8 mouse cellular contexts compared by ENCODE assay signal in the genomic region with DNA sequence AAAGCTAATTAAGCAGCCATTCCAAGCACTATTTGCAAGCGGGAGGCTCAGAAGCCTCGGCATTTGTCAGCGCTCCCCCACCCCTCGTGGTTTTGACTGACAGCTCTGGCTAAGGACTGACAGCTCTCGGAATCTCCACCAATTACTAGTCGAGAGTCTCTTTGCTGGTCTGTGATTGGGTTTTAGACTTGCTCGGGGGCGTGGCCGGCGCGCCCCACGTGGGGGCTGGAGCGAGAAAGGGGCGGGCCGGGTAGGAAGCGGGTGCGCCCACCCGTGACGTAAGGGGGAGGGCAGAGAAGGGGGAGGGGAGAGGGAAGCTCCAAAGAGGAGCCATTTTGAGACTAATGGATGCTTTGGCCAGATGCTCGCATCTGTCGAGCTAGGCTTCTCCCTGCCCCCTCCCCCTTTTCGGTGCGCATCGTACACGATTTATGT. TPM values are rescaled to one million over a fixed set of nuclear protein-coding genes. Genes with fewer than 3 reads are reported as not detected.
DNase-seq lines count a peak whose midpoint lies in the region; ATAC-seq and TF ChIP-seq lines count a peak whose summit lies in the region.

No protein-coding gene starts in this region.

- peaks cover 0 to 2% of the 10 kb centered on the region in 2 experiments for H3K36me3 ChIP-seq in CH12.LX (replicated peaks in 1 of 2; ENCODE audit: control insufficient read depth in 1 of 2, insufficient read depth in 1 of 2, low read length in 1 of 2)
- no peaks in the 10 kb centered on the region for H3K36me3 ChIP-seq in forebrain, embryonic 11.5 days (ENCODE audit: control insufficient read depth, insufficient read depth, low read length)
- H3K36me3 ChIP-seq in heart, postnatal 0 days (replicated peaks; ENCODE audit: control insufficient read depth, insufficient read depth, low read length): no peaks in the 10 kb centered on the region
- no peaks in the 10 kb centered on the region for H3K36me3 ChIP-seq in liver, embryonic 16.5 days (ENCODE audit: control insufficient read depth, insufficient read depth)
- H3K36me3 ChIP-seq in neural tube, embryonic 14.5 days (ENCODE audit: control insufficient read depth, insufficient read depth, low read length): no peaks in the 10 kb centered on the region

- no peak for TF ChIP-seq EP300 in CH12.LX (IDR thresholded peaks at IDR 0.05; ENCODE audit: low read length)
- peak; percentile 95 for TF ChIP-seq EP300 in heart, postnatal 0 days (IDR thresholded peaks at IDR 0.05; ENCODE audit: low read depth)

- no peaks in the 10 kb centered on the region for H3K9me3 ChIP-seq in CH12.LX (replicated peaks; ENCODE audit: low read length)
- H3K9me3 ChIP-seq in forebrain, embryonic 11.5 days (ENCODE audit: control insufficient read depth, low read length): no peaks in the 10 kb centered on the region
- H3K9me3 ChIP-seq in heart, postnatal 0 days (replicated peaks; ENCODE audit: control insufficient read depth, low read length): no peaks in the 10 kb centered on the region
- H3K9me3 ChIP-seq in liver, embryonic 16.5 days (replicated peaks; ENCODE audit: control insufficient read depth, low read length): no peaks in the 10 kb centered on the region
- no peaks in the 10 kb centered on the region for H3K9me3 ChIP-seq in neural tube, embryonic 14.5 days (ENCODE audit: control insufficient read depth, low read length)

- 1% methylated on average over 25 of the region's 25 CpGs for WGBS in forebrain, embryonic 11.5 days
- under 1% methylated on average over 22 of the region's 25 CpGs for WGBS in heart, postnatal 0 days
- WGBS in liver, embryonic 16.5 days (ENCODE audit: insufficient replicate concordance): under 1% methylated on average over 24 of the region's 25 CpGs
- 0% methylated on average over 23 of the region's 25 CpGs for WGBS in neural tube, embryonic 14.5 days

- H3K4me1 ChIP-seq in CH12.LX (ENCODE audit: control insufficient read depth in 1 of 2, insufficient read depth in 2 of 2): peaks cover 9 to 44% of the 10 kb centered on the region in 2 experiments; a peak in 3 of 4 replicates
- H3K4me1 ChIP-seq in forebrain, embryonic 11.5 days (replicated peaks; ENCODE audit: control insufficient read depth, insufficient read depth, low read length): peaks cover 20% of the 10 kb centered on the region
- peaks cover 21% of the 10 kb centered on the region; the same call in 1 of the 2 replicates for H3K4me1 ChIP-seq in heart, postnatal 0 days (ENCODE audit: control insufficient read depth, insufficient read depth)
- H3K4me1 ChIP-seq in liver, embryonic 16.5 days (ENCODE audit: control insufficient read depth, low read depth, low read length): peaks cover 46% of the 10 kb centered on the region
- H3K4me1 ChIP-seq in neural tube, embryonic 14.5 days (ENCODE audit: control insufficient read depth, insufficient read depth, low read length): peaks cover 41% of the 10 kb centered on the region

- dilution Hi-C loops in CH12.LX (cut with MboI; ENCODE audit: extremely low pct_ligation_motif_present, extremely low pct_unique_long_range_greater_than_20kb, low sequenced_read_pairs): no loop called here

- TF ChIP-seq CTCF in CH12.LX (conservative IDR thresholded peaks at IDR 0.05 in 1 of 2, IDR thresholded peaks at IDR 0.05 in 1 of 2; ENCODE audit: low read depth in 2 of 2, low read length in 2 of 2): peak in 1 of 2 experiments; percentile 56; a peak in 2 of 4 replicates
- TF ChIP-seq CTCF in heart, postnatal 0 days (IDR thresholded peaks at IDR 0.05; ENCODE audit: low read depth): no peak

- in situ Hi-C loops in CH12.LX (cut with MboI; ENCODE audit: low pct_ligation_motif_present, low pct_unique_long_range_greater_than_20kb, low sequenced_read_pairs): loop anchor here (5.0 to 25.0 kb wide), 2 partner anchors 322 to 467 kb away; no protein-coding TSS in a partner anchor

- H3K79me2 ChIP-seq in CH12.LX (replicated peaks; ENCODE audit: control insufficient read depth, extremely low read depth, insufficient read depth, poor library complexity, severe bottlenecking): peaks cover 13% of the 10 kb centered on the region; the same call in 1 of the 2 replicates

- peak; percentile 72 for TF ChIP-seq POLR2A in CH12.LX (IDR thresholded peaks at IDR 0.05; ENCODE audit: low read depth, low read length)

- H3K27ac ChIP-seq in CH12.LX (ENCODE audit: insufficient read depth, low read depth): peak overlapping the region; percentile 87; the same call in 1 of the 2 replicates
- peak overlapping the region; percentile 92 for H3K27ac ChIP-seq in forebrain, embryonic 11.5 days (ENCODE audit: low read depth, low read length)
- peak overlapping the region; percentile 76 for H3K27ac ChIP-seq in heart, postnatal 0 days (ENCODE audit: low read depth)
- H3K27ac ChIP-seq in liver, embryonic 16.5 days (ENCODE audit: low read length): peak overlapping the region; percentile 71
- H3K27ac ChIP-seq in neural tube, embryonic 14.5 days (ENCODE audit: low read depth, low read length): peak overlapping the region; percentile 90

- peak overlapping the region; percentile 48 for H3K4me2 ChIP-seq in CH12.LX (ENCODE audit: insufficient read depth, low read depth, poor library complexity, severe bottlenecking)
- peak overlapping the region; percentile 98 for H3K4me2 ChIP-seq in forebrain, embryonic 11.5 days (ENCODE audit: low read depth, low read length, severe bottlenecking)
- peak overlapping the region; percentile 78 for H3K4me2 ChIP-seq in heart, postnatal 0 days (ENCODE audit: low read depth, low read length)
- peak overlapping the region; percentile 95 for H3K4me2 ChIP-seq in liver, embryonic 16.5 days (ENCODE audit: low read depth, low read length)
- peak overlapping the region; percentile 97 for H3K4me2 ChIP-seq in neural tube, embryonic 14.5 days (ENCODE audit: low read depth, low read length)

- TF ChIP-seq RAD21 in CH12.LX (IDR thresholded peaks at IDR 0.05; ENCODE audit: low read depth, low read length): no peak; the same call in 1 of the 2 replicates

- H3K4me3 ChIP-seq in CH12.LX (replicated peaks in 1 of 3; ENCODE audit: low read depth in 2 of 3, low read length in 2 of 3, poor library complexity in 1 of 3): peak overlapping the region; percentile 20 to 49 (median 43)
- peak overlapping the region; percentile 99 for H3K4me3 ChIP-seq in forebrain, embryonic 11.5 days (ENCODE audit: low read depth, low read length)
- H3K4me3 ChIP-seq in heart, postnatal 0 days (ENCODE audit: low read depth, low read length): peak overlapping the region; percentile 73
- peak overlapping the region; percentile 72 for H3K4me3 ChIP-seq in liver, embryonic 16.5 days (ENCODE audit: low read depth, low read length)
- H3K4me3 ChIP-seq in neural tube, embryonic 14.5 days (ENCODE audit: low read depth, low read length): peak overlapping the region; percentile 36

- peak; percentile 99 for DNase-seq in CH12.LX (ENCODE audit: extremely low read depth)
- DNase-seq in c-Kit-positive CD71-positive TER-119-negative erythroid progenitor cells, embryonic 14.5 days (ENCODE audit: low read depth): peak; percentile 98
- DNase-seq in forebrain, embryonic 11.5 days (ENCODE audit: low spot score): peak; percentile 100
- DNase-seq in heart, postnatal 0 days (ENCODE audit: low spot score): peak; percentile 96
- peak; percentile 100 for DNase-seq in kidney, postnatal 4 days
- DNase-seq in testis, postnatal 10 days (ENCODE audit: low spot score): peak; percentile 100

- no peaks in the 10 kb centered on the region for H3K27me3 ChIP-seq in CH12.LX (replicated peaks)
- peaks cover 13% of the 10 kb centered on the region for H3K27me3 ChIP-seq in forebrain, embryonic 11.5 days (ENCODE audit: control insufficient read depth, insufficient read depth, low read length)
- H3K27me3 ChIP-seq in heart, postnatal 0 days (ENCODE audit: control insufficient read depth, insufficient read depth, low read length): peaks cover 75% of the 10 kb centered on the region
- peaks cover 68% of the 10 kb centered on the region for H3K27me3 ChIP-seq in liver, embryonic 16.5 days (ENCODE audit: control insufficient read depth, insufficient read depth, low read depth, low read length)
- 0 out of 2 replicates have a peak, but pooled peaks cover 5% of the 10 kb centered on the region for H3K27me3 ChIP-seq in neural tube, embryonic 14.5 days (ENCODE audit: control insufficient read depth, insufficient read depth, low read length)

- H3K9ac ChIP-seq in CH12.LX (ENCODE audit: insufficient read depth, low read depth): peak overlapping the region; percentile 35; the same call in 1 of the 2 replicates
- peak overlapping the region; percentile 76 for H3K9ac ChIP-seq in forebrain, embryonic 11.5 days (ENCODE audit: low read length)
- H3K9ac ChIP-seq in heart, postnatal 0 days (replicated peaks; ENCODE audit: low read depth, low read length): peak overlapping the region; percentile 47
- peak overlapping the region; percentile 76 for H3K9ac ChIP-seq in liver, embryonic 16.5 days (ENCODE audit: low read depth, low read length)
- H3K9ac ChIP-seq in neural tube, embryonic 14.5 days (replicated peaks; ENCODE audit: low read depth, low read length): peak overlapping the region; percentile 66

- ATAC-seq in forebrain, embryonic 11.5 days (replicated peaks; ENCODE audit: low FRiP score): peak; percentile 82
- ATAC-seq in heart, postnatal 0 days (ENCODE audit: insufficient read depth, low read depth): peak; percentile 87
- ATAC-seq in liver, embryonic 16.5 days (ENCODE audit: low read depth): peak; percentile 82
- ATAC-seq in neural tube, embryonic 14.5 days (ENCODE audit: low read depth): peak; percentile 89

TF ChIP-seq in CH12.LX, 34 proteins besides CTCF, POLR2A, EP300 and RAD21 (continues in another document):
- TF ChIP-seq CHD2 (IDR thresholded peaks at IDR 0.05; ENCODE audit: low read length): peak; percentile 92
- TF ChIP-seq TBP (conservative IDR thresholded peaks at IDR 0.05; ENCODE audit: low read depth, low read length): peak; percentile 69; the same call in 1 of the 2 replicates
- TF ChIP-seq USF2 (conservative IDR thresholded peaks at IDR 0.05; ENCODE audit: low read depth, low read length): no peak; the same call in 1 of the 2 replicates
- peak; percentile 77; the same call in 1 of the 2 replicates for TF ChIP-seq MAZ (IDR thresholded peaks at IDR 0.05; ENCODE audit: low read depth, low read length)
- TF ChIP-seq RCOR1 (conservative IDR thresholded peaks at IDR 0.05; ENCODE audit: low read depth, low read length): peak; percentile 88
- TF ChIP-seq MYC (IDR thresholded peaks at IDR 0.05; ENCODE audit: low read depth, low read length): peak; percentile 86; the same call in 1 of the 2 replicates
- no peak for TF ChIP-seq POLR2AphosphoS2 (IDR thresholded peaks at IDR 0.05; ENCODE audit: low read depth, low read length)

RNA-seq across cellular contexts. Expression of gene Tle3, which starts 1.7 kb away (rescaled TPM):
- total RNA-seq in CH12.LX (2012; rRNA removed) (17.2 and 22.8 TPM in 2 replicates), CH12.LX (2014; rRNA removed) (8.1 and 8.4 TPM in 2 replicates)
- 26.0 and 29.1 TPM in 2 replicates for polyA plus RNA-seq in CH12.LX (2012; ENCODE audit: insufficient read length, low read depth)
- 57.8 and 58.2 TPM in 2 replicates for polyA plus RNA-seq in forebrain, embryonic 11.5 days (2014; fragmentation: Nextera tagmentation; extraction: Ambion mirVana)
- 22.8 and 33.8 TPM in 2 replicates for total RNA-seq in heart, postnatal 0 days (2014; rRNA removed; ENCODE audit: low replicate concordance)
- polyA plus RNA-seq in heart, postnatal 0 days (2015; fragmentation: Nextera tagmentation; extraction: Ambion mirVana): 4.5 and 4.9 TPM in 2 replicates
- polyA plus RNA-seq in liver, embryonic 16.5 days (2015; fragmentation: Nextera tagmentation; extraction: Ambion mirVana): 3.0 and 3.6 TPM in 2 replicates
- 18.7 and 22.5 TPM in 2 replicates for polyA plus RNA-seq in neural tube, embryonic 14.5 days (2014; fragmentation: Nextera tagmentation; extraction: Ambion mirVana)

Comparison
In these comparisons a context has a peak if more than half of its experiments do, and no peak if none do; other contexts are left out.
1. Peak in every context shown above with its lines: DNase-seq, ATAC-seq, H3K4me3 ChIP-seq and H3K27ac ChIP-seq.
2. H3K4me2 ChIP-seq: peak in every context shown above with its lines; median percentile 98 in forebrain, embryonic 11.5 days; 97 in neural tube, embryonic 14.5 days; 95 in liver, embryonic 16.5 days; 78 in heart, postnatal 0 days; 48 in CH12.LX.
3. H3K4me3 ChIP-seq: peak in every context shown above with its lines; median percentile 99 in forebrain, embryonic 11.5 days; 73 in heart, postnatal 0 days; 72 in liver, embryonic 16.5 days; 43 in CH12.LX; 36 in neural tube, embryonic 14.5 days.